Mouse (Mus musculus) retina, postnatal 7 days (tissue): ENCODE measurements at regions not wholly inside any gene's neighbourhood (a gene's known extent, or its start where the extent isn't known, plus 50 kb on each side); places are given as distances from the start of the nearest gene placed in this dataset.

Experiments
- DNase-seq: peaks from one replicate; pipeline ENCODE4 v3.0.0-alpha.2; 2012; ENCODE audit warnings: low read depth, low spot score

DNA sequence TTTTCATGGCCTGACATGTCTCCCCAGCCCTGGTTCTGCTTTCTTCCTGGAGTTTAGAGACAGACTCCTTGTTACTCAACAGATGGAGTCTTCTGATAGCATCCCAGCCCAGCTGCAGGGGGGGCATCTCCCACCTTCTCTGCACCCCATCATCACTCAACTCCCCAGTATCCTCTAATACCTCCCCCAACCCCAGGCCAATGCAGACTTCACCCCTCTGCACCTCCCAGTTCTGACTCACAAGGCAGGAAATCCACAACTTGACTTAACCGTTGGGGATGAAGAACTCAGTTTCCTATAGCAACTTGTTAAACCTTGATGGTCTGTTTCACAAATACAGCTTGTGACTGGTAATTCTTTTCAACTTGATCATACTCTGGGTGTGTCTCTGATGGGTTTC, 73.7 kb upstream of the Rreb1 start:
- DNase-seq, result no peak

DNA sequence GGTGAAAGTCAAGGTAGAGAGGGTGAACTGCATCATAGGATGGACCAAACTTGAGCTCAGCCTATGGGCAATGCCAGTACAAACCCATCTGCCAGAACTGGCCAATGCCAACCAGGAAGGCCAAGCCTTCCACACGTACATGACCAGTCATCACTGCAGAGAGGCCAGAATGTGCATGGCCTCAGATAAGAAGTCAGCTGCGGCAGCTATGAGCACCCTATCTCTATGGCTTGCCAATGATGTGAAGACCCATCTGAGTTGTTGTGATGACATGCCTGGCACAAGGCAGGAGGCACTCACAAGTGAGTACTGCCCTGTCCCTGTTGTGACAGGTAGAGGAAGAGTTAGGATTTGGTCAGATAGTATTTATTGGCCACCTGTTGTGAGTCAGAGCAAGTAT, 72.7 kb upstream of the Rreb1 start:
- no peak for DNase-seq

DNA sequence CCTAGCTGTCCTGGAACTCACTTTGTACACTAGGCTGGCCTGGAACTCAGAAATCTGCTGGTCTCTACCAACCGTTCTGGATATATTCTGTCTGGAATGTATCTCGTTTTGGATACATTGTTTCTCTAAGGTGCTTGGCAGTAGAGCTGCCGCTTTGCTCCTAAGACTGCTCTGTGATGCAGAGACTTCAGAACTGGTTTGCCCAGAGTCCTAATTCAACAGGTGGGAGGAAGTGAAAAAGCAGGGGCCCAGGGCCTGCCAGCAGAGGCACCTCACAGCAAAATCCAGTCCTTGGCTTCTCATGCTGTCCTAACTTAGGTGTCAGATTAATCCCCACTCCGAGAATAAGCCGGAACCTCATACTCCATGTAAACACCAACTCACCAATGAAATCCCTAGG, 67.3 kb upstream of the Rreb1 start:
- DNase-seq, result no peak

DNA sequence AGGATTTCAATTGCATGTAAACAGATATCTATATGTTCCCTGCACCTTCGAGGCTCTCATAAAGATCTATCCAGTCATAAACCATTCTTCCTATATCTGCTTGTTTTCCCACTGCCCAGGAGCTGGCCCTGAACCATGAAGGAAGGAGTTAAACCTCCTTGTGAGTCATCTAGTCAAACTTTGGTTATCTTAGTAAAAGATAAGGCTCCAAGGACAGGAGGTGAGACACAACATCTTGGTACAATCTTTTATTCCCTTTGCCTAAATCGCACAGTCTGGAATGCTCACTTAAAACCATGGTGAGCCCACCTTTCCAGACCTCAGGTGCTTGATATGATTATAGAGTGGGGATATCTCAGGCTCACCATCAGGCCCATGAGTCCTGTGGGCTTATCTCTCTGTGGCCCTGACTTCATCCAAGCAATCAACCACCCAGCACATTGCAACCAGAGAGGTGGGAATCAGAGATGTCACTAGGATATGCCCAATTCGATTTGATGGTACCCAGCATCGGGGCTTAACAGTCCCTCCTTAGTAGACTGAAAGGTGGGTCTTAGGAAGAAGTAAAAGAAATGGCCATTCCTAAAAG, 65.2 kb upstream of the Rreb1 start:
- DNase-seq, result no peak

DNA sequence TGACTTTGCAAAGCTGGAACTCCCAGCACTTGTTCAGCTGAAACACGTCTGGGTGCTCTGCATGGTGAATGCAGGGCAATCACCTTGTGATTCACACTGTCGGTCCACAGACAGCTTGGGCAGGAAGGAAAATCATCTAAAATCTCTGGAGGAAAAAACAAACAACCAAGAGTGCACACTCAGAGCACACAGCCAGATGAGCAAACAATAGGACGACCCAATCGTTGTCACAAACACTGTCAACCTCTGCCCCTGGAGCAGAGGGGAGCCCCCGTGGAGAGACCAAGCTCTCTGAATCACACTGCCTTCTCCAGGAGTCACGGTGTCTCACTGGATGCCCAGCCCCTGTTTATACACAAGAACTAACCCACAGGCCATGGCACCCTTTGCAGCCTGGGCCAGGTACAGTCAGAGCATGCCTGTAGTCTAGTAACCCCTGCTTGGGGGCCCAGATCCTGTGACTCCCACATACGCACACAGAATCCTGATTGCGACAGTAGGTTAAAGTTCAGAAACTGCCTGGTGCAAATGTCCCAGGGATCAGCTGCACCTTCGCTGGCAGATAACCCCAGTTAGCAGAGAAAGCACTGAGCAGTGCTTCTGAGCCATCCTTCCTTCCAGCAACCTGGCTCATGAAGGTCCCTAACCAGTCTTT, 63.0 kb upstream of the Rreb1 start:
- no peak for DNase-seq

DNA sequence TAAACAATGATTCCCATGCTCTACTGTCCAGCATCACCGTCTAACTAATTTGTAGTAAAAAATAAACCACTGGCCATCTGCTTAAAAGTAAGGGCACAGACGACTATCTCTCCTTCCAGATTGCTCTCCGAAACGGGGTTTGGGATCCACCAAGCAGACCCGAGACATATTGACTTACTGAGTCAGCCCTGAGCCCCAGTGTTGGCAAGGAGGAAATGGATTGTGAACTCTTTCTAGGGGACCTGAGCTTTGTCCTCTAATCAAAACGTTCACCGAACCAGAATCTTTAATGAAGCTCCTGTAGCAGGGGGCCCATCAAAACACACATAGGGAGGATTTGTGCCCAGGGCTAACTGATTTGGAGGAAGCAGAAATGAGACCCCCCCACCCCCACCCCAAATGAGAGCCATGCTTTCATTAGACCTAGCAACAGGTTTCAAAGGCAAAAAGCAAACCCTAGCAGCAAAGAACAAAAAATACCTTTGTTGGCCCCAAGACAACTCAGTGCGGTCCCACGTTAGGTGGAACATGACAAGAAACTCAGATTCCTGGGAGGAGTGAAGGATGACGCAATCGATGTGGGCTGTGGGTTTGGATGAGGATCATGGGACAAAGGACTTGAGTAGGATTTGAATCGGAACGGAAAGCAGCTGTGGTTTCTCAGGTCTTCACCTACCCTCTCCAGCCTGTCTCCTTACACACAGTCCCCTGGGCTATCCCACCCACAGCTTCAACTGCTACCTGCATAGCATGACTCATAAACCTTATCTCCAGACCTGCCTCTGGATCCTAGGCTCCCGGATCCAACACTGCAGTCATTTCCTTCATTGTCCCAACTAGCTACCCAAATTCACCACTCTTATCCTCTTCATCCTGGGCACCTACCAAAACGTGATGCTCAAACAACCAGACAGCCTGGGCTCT, 62.2 kb upstream of the Rreb1 start:
- no peak for DNase-seq

DNA sequence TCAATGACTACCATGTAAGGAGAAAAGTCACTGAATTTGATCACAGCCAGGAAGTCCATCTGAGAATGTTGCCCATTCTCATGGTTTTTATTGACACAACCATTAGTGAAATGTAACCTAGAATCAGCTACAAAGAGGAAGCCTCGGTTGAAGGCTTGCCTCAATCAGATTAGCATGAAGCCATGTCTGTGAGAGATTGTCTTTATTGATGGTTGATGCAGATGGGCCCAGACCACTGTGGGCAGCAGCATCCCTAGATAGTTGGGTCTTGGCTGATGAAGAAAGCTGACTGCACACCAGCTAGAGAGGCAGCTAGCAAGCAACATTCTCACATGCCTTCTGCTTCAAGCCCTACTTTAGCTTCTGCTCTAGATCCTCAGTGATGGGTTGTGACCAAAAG, 60.4 kb upstream of the Rreb1 start:
- no peak for DNase-seq

DNA sequence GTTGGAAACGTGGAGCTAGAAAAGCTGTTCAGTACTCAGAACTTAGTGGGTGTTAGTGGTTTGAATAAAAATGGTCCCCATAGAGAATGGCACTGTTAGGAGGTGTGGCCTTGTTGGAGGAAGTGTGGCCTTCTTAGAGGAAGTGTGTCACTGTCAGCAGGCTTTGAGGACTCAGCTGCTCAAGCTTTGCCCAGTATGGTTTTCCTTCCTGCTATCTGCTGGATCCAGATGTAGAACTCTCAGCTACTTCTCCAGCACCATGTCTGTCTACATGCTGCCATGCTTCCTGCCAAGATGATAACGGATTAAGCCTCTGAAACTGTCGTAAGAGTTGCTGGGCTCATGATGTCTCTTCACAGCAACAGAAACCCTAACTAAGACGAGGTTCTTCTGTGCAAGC, 59.8 kb upstream of the Rreb1 start:
- no peak for DNase-seq
